Mouse (Mus musculus) left cerebral cortex, adult 9 months (tissue): Measurements from ENCODE around the gene Far2.
"Not testable (repeated sequence)": the region's sequence is repeated elsewhere in the genome, so short reads cannot be mapped to it uniquely, and the experiment has no call there.

Experiments
- DNase-seq, 2 experiments: peaks; one replicate each; pipeline ENCODE4 v3.0.0; 2022; ENCODE audit warnings: low spot score in 2 of 2

Gene Far2

GRCm38 (mm10) chr6:148116907-148117306 lies 69.8 kb downstream of the Far2 start:
- DNase-seq, result no peak

- DNase-seq, result no peak
Observed at GRCm38 (mm10) chr6:148117696-148118095, 70.6 kb downstream of the Far2 start.

GRCm38 (mm10) chr6:148120703-148121102 lies 73.6 kb downstream of the Far2 start:
- DNase-seq, result no peak

- DNase-seq, result peak in 1 of 2 experiments; percentile 42
Observed at GRCm38 (mm10) chr6:148126851-148127250, 79.8 kb downstream of the Far2 start.

- DNase-seq, result no peak
Observed at GRCm38 (mm10) chr6:148132314-148132713, 85.3 kb downstream of the Far2 start.

- DNase-seq, result no peak
Observed at GRCm38 (mm10) chr6:148133536-148133935, 86.5 kb downstream of the Far2 start.

- DNase-seq, result peak; percentile 44 to 87
Observed at GRCm38 (mm10) chr6:148135769-148136382, 88.8 kb downstream of the Far2 start.

- DNase-seq, result no peak
Observed at GRCm38 (mm10) chr6:148139288-148139995, 92.4 kb downstream of the Far2 start.

GRCm38 (mm10) chr6:148141874-148142273 lies 94.8 kb downstream of the Far2 start:
- DNase-seq, result no peak

- DNase-seq, result no peak
Observed at GRCm38 (mm10) chr6:148142421-148142820, 95.4 kb downstream of the Far2 start.

GRCm38 (mm10) chr6:148152305-148152704 lies 105.2 kb downstream of the Far2 start:
- DNase-seq, result not testable (repeated sequence)

- no peak for DNase-seq
Observed at GRCm38 (mm10) chr6:148172904-148173303, 125.8 kb downstream of the Far2 start.

GRCm38 (mm10) chr6:148185694-148186093 lies 138.6 kb downstream of the Far2 start:
- DNase-seq, result no peak

- no peak for DNase-seq
Observed at GRCm38 (mm10) chr6:148193972-148194701, 147.1 kb downstream of the Far2 start.

GRCm38 (mm10) chr6:148199177-148199576 lies 152.1 kb downstream of the Far2 start:
- no peak for DNase-seq

GRCm38 (mm10) chr6:148199729-148200128 lies 152.7 kb downstream of the Far2 start:
- no peak for DNase-seq

- DNase-seq, result no peak
Observed at GRCm38 (mm10) chr6:148205134-148205533, 158.1 kb downstream of the Far2 start.

GRCm38 (mm10) chr6:148207522-148207921 lies 160.5 kb downstream of the Far2 start:
- no peak for DNase-seq

- DNase-seq, result no peak
Observed at GRCm38 (mm10) chr6:148211391-148211876, 164.4 kb downstream of the Far2 start.

- DNase-seq, result peak; percentile 97 to 99
Observed at GRCm38 (mm10) chr6:148211897-148212680, 165.0 kb downstream of the Far2 start, which contains the start of gene Ergic2. Ergic2 (minus strand) TSS chr6:148212374.

GRCm38 (mm10) chr6:148214765-148215164 lies 167.7 kb downstream of the Far2 start:
- peak in 1 of 2 experiments; percentile 61 for DNase-seq

- DNase-seq, result no peak
Observed at GRCm38 (mm10) chr6:148216752-148217151, 169.7 kb downstream of the Far2 start.
